Mouse (Mus musculus) limb, embryonic 14.5 days (tissue): ENCODE data around the gene Stk17b. TPM values are rescaled to one million over a fixed set of nuclear protein-coding genes. Genes with fewer than 3 reads are reported as not detected.
A peak's percentile ranks its signal among the peaks of the same experiment; 100 is the strongest.

ENCODE experiments used
- ATAC-seq: fragments of 200-750 bp; cut with Nextera tagmentation; 2 replicates; pipeline ENCODE4 v1.8.0; 2017; ENCODE audit warnings: low read depth, moderate number of reproducible peaks, moderate TSS enrichment; ENCODE audit not compliant: low FRiP score
- DNase-seq: peaks from one replicate; pipeline ENCODE4 v3.0.0-alpha.2; 2015; ENCODE audit warnings: low spot score
- H3K27ac ChIP-seq: fragments of 300-500 bp; sonication (generic); replicated peaks from 2 replicates; pipeline ENCODE4 v1.5.1; 2014; ENCODE audit warnings: low read depth, mild to moderate bottlenecking, low read length, moderate library complexity, mixed read lengths
- H3K27me3 ChIP-seq: fragments of 300-500 bp; sonication (generic); 2 replicates; pipeline ENCODE4 v1.6.1; 2014; ENCODE audit warnings: low read length, mixed read lengths; ENCODE audit not compliant: control insufficient read depth, insufficient read depth
- H3K36me3 ChIP-seq: fragments of 300-500 bp; sonication (generic); 2 replicates; pipeline ENCODE4 v1.6.1; 2014; ENCODE audit warnings: mild to moderate bottlenecking, low read length, moderate library complexity, mixed read lengths; ENCODE audit not compliant: control insufficient read depth, insufficient read depth
- H3K4me1 ChIP-seq: fragments of 300-500 bp; sonication (generic); 2 replicates; pipeline ENCODE4 v1.6.1; 2014; ENCODE audit warnings: antibody characterized with exemption, low read length, mixed read lengths; ENCODE audit not compliant: control insufficient read depth, insufficient read depth
- H3K4me2 ChIP-seq: fragments of 300-500 bp; sonication (generic); replicated peaks from 2 replicates; pipeline ENCODE4 v1.6.1; 2014; ENCODE audit warnings: low read depth, mild to moderate bottlenecking, low read length, moderate library complexity; ENCODE audit not compliant: severe bottlenecking
- H3K4me3 ChIP-seq: fragments of 300-500 bp; sonication (generic); replicated peaks from 2 replicates; pipeline ENCODE4 v1.5.1; 2014; ENCODE audit warnings: low read length
- H3K9ac ChIP-seq: fragments of 300-500 bp; sonication (generic); 2 replicates; pipeline ENCODE4 v1.6.1; 2014; ENCODE audit warnings: mild to moderate bottlenecking, low read depth, low read length, moderate library complexity; ENCODE audit not compliant: severe bottlenecking
- H3K9me3 ChIP-seq: fragments of 300-500 bp; sonication (generic); 2 replicates; pipeline ENCODE4 v1.6.1; 2016; ENCODE audit warnings: low read length; ENCODE audit not compliant: control insufficient read depth
- POLR2A ChIP-seq: fragments of 200-500 bp; IDR thresholded peaks from 2 replicates; pipeline ENCODE4 v1.8.0; 2012; ENCODE audit warnings: inconsistent platforms, mild to moderate bottlenecking, moderate library complexity, borderline replicate concordance; ENCODE audit not compliant: insufficient read depth, insufficient read length; ENCODE audit errors: extremely low read depth
- WGBS: fragments of 180-500 bp; shearing (Covaris S2); extraction: QIAGEN DNeasy Blood & Tissue Kit; methylation state at CpG from one replicate; pipeline ENCODE4 v1.1.7; 2014; 5-methylcytosine and 5-hydroxymethylcytosine counted together
- polyA plus RNA-seq, 2 experiments: library from polyadenylated mRNA; depleted of rRNA in 1 of 2; stranded (reverse) in 1 of 2; unstranded in 1 of 2; fragments of >200 nt; fragmentation: Nextera tagmentation in 1 of 2; extraction: Ambion mirVana in 1 of 2; gene quantifications; 2 replicates each; pipeline versions ENCODE4 v1.2.1 to v1.2.3; 2012 to 2014

Gene Stk17b
- polyA plus RNA-seq, 2 experiments = 6.4 to 14.7 TPM

DNA sequence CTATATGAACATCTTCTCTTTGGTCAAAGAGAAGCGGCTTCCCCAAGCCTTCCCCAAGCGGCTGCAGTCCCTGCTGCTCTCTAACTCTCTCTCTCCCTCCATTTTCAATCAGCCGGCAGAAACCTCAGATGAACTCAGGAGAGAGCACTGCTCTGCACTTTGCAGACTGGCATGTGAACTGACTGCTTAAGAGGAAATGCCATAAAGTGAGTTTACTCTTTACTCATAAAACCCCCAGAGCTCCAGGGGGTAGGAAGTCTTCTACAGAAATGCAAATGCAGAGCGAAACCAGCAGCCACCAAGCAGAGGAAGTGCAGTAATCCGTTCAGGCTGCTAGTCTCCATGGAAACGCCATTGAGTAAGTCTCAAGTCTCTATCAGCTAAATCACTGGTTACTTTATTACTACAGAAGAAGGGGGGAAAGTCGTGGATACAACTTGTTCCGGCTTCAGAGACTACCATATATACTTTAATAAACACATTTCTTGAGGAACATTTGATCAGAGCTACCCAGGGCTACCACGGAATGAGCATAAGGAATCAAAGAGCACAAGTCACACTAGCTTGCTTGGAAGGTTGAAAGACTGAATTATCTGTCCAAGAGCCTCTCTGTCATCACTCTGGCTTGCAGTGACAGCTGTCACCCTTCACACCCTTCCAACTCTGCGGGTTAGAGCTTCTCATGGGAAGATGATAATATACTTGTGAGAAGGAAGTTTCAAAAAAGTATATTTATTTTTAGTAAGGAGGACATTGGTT is 38.8 kb upstream of the Stk17b start:
- Histone ChIP-seq H3K4me3 (peak overlapping the region; percentile 5; the same call in 1 of the 2 replicates), H3K4me1 (peaks cover 6% of the 10 kb centered on the region; the same call in 1 of the 2 replicates), H3K9ac (no peak overlapping the region), H3K27ac (peak overlapping the region; percentile 39; the same call in 1 of the 2 replicates), H3K9me3 (no peaks in the 10 kb centered on the region), H3K4me2 (peak overlapping the region; percentile 37), H3K27me3 (no peaks in the 10 kb centered on the region), H3K36me3 (no peaks in the 10 kb centered on the region)
- DNase-seq (peak; percentile 57), ATAC-seq (peak; percentile 86)
- TF ChIP-seq POLR2A = no peak
- WGBS = 5% methylated on average over 10 of the region's 10 CpGs

DNA sequence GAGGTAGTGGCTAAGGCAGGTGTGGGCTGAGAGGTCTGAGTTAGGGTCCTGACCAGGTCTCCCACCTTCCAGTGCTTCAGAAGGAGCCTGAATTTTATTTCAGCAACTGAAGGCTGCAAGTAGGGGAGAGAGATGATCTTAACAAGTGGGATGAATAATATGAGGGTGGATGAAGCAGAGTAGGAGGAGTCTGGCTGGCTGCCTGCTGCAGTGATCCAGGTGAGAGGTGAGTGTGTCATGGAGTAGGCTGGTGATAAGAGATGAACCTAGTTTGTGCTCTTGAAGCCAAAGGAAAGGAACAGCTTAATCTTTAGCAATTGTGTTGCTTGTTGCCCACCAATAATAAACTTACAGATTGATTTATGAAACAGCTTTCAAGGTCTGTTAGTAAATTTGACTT is 37.0 kb upstream of the Stk17b start:
- Histone ChIP-seq H3K9me3 (no peaks in the 10 kb centered on the region), H3K9ac (no peak overlapping the region), H3K4me1 (peaks cover 6% of the 10 kb centered on the region; the same call in 1 of the 2 replicates), H3K4me3 (no peak overlapping the region), H3K27me3 (no peaks in the 10 kb centered on the region), H3K36me3 (no peaks in the 10 kb centered on the region), H3K4me2 (no peak overlapping the region), H3K27ac (no peak overlapping the region)
- TF ChIP-seq POLR2A = no peak
- ATAC-seq = no peak
- no peak for DNase-seq

DNA sequence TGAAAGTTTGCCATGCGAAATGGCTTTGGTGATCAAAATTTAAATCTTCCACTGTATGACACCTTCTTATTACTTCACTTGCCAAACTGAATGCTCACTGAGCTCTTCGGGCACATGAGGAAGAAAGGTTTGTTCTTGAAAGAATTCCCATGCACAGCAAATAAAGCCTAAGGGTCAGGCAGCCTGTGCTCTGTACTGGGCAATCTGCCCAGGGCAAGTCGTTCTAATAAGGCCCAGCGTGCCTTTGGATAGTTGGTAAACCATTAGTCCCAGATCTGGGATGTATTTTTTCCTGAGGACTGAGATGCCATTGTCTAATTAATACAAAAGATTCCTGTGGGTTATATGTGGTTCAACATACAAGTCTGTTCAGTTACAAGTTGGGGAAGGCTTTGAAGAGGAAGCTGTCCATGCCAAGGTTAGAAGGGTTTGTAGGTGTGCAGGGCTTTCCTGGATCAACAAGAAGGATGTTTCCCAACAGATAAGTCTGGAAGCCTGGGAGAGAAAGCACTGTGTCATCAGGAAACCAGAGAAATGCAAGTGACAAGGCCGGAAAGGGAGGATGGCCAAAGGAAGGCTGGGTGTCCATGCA is 35.1 kb upstream of the Stk17b start:
- Histone ChIP-seq H3K9ac (no peak overlapping the region), H3K9me3 (no peaks in the 10 kb centered on the region), H3K36me3 (no peaks in the 10 kb centered on the region), H3K4me3 (no peak overlapping the region), H3K4me1 (peaks cover 6% of the 10 kb centered on the region; the same call in 1 of the 2 replicates), H3K4me2 (no peak overlapping the region), H3K27ac (no peak overlapping the region), H3K27me3 (no peaks in the 10 kb centered on the region)
- ATAC-seq = no peak
- TF ChIP-seq POLR2A = no peak
- no peak for DNase-seq
- 64% methylated on average over 5 of the region's 5 CpGs for WGBS

DNA sequence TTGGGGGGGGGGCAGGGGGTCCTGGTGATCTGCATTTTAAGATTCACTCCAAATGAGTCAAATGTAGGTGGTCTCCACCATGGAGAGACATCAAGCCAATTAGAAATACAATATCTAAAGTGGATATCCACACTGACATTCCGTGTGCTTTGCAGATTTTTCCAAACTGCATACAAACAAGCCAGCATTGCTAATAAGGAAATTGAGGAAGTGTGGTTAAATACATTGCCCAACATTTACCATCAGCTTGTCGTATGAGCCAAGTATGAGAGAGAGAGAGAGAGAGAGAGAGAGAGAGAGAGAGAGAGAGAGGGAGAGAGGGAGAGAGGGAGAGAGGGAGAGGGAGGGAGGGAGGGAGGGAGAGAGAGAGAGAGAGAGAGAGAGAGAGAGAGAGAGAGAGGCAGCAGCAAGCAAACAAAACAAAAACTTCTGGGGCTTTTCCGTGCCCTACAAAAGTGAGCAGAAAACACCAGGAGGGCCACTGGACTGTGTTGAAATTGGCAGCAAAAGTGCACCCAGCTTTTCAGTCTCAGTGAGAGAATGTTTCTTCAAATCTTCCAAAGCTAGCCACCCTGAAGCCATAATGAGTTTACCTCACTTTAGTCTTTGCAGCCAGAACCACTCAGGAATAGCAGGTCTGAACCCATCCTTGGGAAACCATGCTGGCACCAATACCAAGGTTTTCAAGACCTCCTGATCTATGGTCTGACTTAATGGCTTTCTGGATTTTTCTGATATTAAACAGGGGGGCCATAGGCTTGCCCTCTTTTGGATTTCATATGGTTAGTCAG is 33.2 kb upstream of the Stk17b start:
- no peaks in the 10 kb centered on the region for H3K36me3 ChIP-seq
- H3K9me3 ChIP-seq = no peaks in the 10 kb centered on the region
- ATAC-seq (no peak), DNase-seq (no peak)
- H3K27ac ChIP-seq = no peak overlapping the region
- H3K4me3 ChIP-seq = no peak overlapping the region
- H3K9ac ChIP-seq = no peak overlapping the region
- TF ChIP-seq POLR2A = no peak
- no peak overlapping the region for H3K4me2 ChIP-seq
- no peaks in the 10 kb centered on the region for H3K27me3 ChIP-seq
- 38% methylated on average over 3 of the region's 3 CpGs for WGBS
- H3K4me1 ChIP-seq = peaks cover 3% of the 10 kb centered on the region; the same call in 1 of the 2 replicates

DNA sequence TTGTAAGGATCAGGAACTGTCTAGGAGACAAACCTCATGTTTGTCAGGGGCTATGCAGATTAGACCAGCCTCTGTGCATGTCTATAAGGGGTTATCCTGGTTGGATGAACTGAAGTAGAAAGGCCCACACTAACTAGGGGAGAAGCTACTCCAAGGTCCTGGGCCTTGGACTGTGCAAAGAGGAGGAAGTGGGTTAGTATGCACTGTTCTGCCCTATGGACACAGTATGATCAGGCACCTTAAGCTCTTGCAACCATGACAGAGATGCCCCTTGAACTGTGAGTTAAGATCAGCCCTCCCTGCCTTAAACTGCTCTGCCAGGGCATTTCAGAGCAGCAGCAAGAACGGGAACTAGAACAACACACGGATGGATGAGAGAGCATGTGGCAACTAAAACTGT is 31.3 kb upstream of the Stk17b start:
- DNase-seq = no peak
- no peaks in the 10 kb centered on the region for H3K27me3 ChIP-seq
- no peaks in the 10 kb centered on the region for H3K9me3 ChIP-seq
- no peak for ATAC-seq
- H3K9ac ChIP-seq = no peak overlapping the region
- no peaks in the 10 kb centered on the region for H3K36me3 ChIP-seq
- 79% methylated on average over 2 of the region's 2 CpGs for WGBS
- TF ChIP-seq POLR2A = no peak
- H3K27ac ChIP-seq = no peak overlapping the region
- H3K4me3 ChIP-seq = no peak overlapping the region
- H3K4me1 ChIP-seq = 0 out of 2 replicates have a peak, but pooled peaks cover 2% of the 10 kb centered on the region
- H3K4me2 ChIP-seq = no peak overlapping the region
